Mouse (Mus musculus): ENCODE data around the gene Tes. TPM values are rescaled to one million over a fixed set of nuclear protein-coding genes. Genes with fewer than 3 reads are reported as not detected.

Gene Tes
- total RNA-seq, 2 experiments from 2014 or later = 3.0 to 3.5 TPM

DNA sequence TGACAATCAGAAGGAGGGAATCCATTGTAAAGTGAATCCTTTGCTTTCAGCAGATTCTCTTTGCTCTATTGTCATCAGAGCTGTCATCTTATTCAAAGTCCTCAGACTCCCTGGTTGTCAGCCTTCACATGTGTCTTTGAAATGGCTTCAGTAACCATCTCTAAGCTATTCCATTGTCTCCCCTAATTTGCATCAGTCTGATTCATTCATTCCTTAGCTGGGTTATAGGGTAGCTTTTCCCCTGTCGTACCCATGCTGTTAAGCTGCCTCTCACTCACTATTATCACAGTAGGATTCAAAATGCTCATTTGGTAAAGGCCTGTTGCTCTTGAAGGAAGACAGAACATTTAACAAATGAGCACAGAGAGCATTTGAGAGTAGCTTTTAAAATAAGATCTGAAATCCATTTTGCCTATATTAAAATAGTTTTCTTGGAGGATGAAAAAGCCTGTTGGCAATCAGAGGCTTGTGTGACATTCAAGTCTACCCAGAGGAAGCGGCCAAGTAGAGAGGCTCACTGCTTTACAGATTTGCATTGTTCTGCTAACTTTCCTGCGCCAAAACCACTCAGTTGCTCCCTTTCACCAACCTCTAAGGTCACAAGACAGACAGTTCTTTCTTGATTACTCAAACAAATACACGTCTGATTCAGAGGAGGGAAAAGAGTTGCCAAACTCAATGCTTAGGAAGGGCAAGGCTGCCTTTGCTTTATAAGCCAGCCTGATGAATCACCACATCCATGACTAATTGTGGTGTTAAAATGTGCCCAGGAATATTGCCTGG is 77.8 kb downstream of the Tes start:
- DNase-seq (ENCODE audit: low spot score) = no peak
- intact Hi-C loops (cut with DNase I) = no loop called here

DNA sequence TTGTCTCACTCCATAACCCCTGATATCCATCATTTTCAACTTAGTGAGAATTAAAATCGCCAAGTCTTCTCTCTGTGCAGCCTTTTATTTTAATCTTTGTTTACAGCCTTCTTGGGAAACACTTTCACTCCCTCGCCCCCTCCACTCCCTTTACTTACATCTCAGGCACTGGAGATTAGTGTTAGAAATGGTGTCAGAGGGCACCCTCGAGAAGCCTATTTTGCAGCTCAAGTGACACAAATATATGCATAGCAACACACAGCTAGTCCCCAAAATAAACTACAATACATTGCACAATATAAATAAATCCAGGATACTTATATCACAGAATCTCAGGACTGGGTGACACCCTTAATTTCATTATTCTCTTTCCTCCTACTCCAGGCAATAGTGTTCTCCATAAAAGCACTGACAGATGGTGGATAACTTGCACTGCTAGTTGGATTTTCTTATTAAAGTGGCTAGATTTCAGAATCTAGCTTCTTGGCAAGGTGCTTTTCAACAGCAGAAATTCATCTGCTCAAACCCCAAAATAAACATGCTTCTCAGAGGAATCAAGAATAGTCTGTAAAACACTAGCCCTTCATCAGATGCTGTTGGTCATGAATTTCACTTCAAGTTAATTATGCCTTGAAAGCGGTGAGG is 86.2 kb downstream of the Tes start:
- no peak for DNase-seq (ENCODE audit: low spot score)
- intact Hi-C loops (cut with DNase I) = no loop called here

DNA sequence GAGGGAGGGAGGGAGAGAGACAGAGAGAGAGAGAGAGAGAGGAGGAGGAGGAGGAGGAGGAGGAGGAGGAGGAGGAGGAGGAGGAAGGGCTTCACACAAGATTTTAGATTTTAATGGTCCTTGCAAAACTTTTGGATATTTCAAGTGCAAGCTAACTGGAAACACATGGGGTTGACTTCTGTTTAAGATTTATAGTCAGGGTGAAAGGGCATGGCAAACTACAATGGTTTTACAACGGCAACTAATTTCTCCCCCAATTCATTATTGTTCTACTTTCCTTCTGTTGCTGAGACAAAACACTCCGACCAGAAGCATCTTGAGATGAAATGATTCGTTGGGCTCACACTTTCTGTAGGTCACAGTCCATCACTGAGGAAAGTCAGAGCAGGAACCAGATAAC is 87.6 kb downstream of the Tes start:
- intact Hi-C loops (cut with DNase I) = no loop called here
- DNase-seq (ENCODE audit: low spot score) = no peak

Other genes starting within 250 kb of the Tes start
- gene Tfec, start 166.7 kb upstream of the Tes start, total RNA-seq (2021) = under 1 TPM; 0.44 to 0.75 TPM
- 10 to 100 TPM; 51.1 to 56.1 TPM for gene Cav2, start 216.0 kb downstream of the Tes start, total RNA-seq (2021)
- gene Cav1, start 241.2 kb downstream of the Tes start, total RNA-seq (2021) = 100 to 1,000 TPM; 242 to 304 TPM

Measured in heart, postnatal 25 days (tissue).